Mouse (Mus musculus) MEL (cell line): Measurements from ENCODE around the gene Rundc3b. TPM values are rescaled to one million over a fixed set of nuclear protein-coding genes. Genes with fewer than 3 reads are reported as not detected.

Experiments
- DNase-seq: peaks from one replicate; pipeline ENCODE4 v3.0.0; 2011; ENCODE audit warnings: low read depth, low spot score
- H3K27ac ChIP-seq: 2 replicates; pipeline ENCODE4 v1.5.1; 2012; ENCODE audit warnings: low read depth, mild to moderate bottlenecking, control low read depth, low read length, moderate library complexity; ENCODE audit not compliant: control insufficient read depth
- H3K27me3 ChIP-seq, 2 experiments: fragments of 150-350 bp in 1 of 2; sonication (generic) in 1 of 2; 2 replicates each; pipeline ENCODE4 v1.6.1; 2012; ENCODE audit warnings: low read length in 2 of 2, mild to moderate bottlenecking in 2 of 2, improper control_type of control experiment in 1 of 2, moderate library complexity in 1 of 2; ENCODE audit not compliant: insufficient read depth in 2 of 2, control insufficient read depth in 1 of 2
- H3K36me3 ChIP-seq, 2 experiments: 2 replicates each; pipeline ENCODE4 v1.6.1; 2012 to 2014; ENCODE audit warnings: low read length in 2 of 2, improper control_type of control experiment in 1 of 2, inconsistent platforms in 1 of 2, mild to moderate bottlenecking in 1 of 2; ENCODE audit not compliant: insufficient read depth in 2 of 2, control insufficient read depth in 1 of 2
- H3K4me1 ChIP-seq, 2 experiments: fragments of 150-350 bp in 1 of 2; sonication (generic) in 1 of 2; 2 replicates each; pipeline ENCODE4 v1.6.1; 2012; ENCODE audit warnings: low read length in 2 of 2, improper control_type of control experiment in 1 of 2, mild to moderate bottlenecking in 1 of 2; ENCODE audit not compliant: insufficient read depth in 2 of 2, control insufficient read depth in 1 of 2
- H3K4me3 ChIP-seq, 2 experiments: fragments of 150-350 bp in 1 of 2; sonication (generic) in 1 of 2; 2 replicates each; pipeline ENCODE4 v1.5.1; 2012; ENCODE audit warnings: low read depth in 2 of 2, low read length in 2 of 2, mild to moderate bottlenecking in 2 of 2, moderate library complexity in 2 of 2, control low read depth in 1 of 2, improper control_type of control experiment in 1 of 2; ENCODE audit not compliant: control insufficient read depth in 1 of 2, insufficient read depth in 1 of 2
- H3K79me2 ChIP-seq: 2 replicates; pipeline ENCODE4 v1.6.1; 2012; ENCODE audit warnings: mild to moderate bottlenecking, low read length, moderate library complexity; ENCODE audit not compliant: control insufficient read depth, poor library complexity, insufficient read depth
- H3K9ac ChIP-seq: 2 replicates; pipeline ENCODE4 v1.6.1; 2012; ENCODE audit warnings: low read depth, mild to moderate bottlenecking, control low read depth, low read length, moderate library complexity; ENCODE audit not compliant: control insufficient read depth, poor library complexity, severe bottlenecking
- H3K9me3 ChIP-seq: fragments of 150-350 bp; sonication (generic); replicated peaks from 2 replicates; pipeline ENCODE4 v1.6.1; 2012; ENCODE audit warnings: mild to moderate bottlenecking, low read length, improper control_type of control experiment, moderate library complexity; ENCODE audit not compliant: insufficient read depth
- CHD2 ChIP-seq: IDR thresholded peaks from 2 replicates; pipeline ENCODE4 v1.6.1; 2011; ENCODE audit warnings: low read length, improper control_type of control experiment
- CTCF ChIP-seq, 3 experiments: IDR thresholded peaks in 2 of 3; conservative IDR thresholded peaks in 1 of 3; 2 replicates each; pipeline ENCODE4 v1.5.1; 2011 to 2012; ENCODE audit warnings: low read length in 3 of 3, low read depth in 2 of 3, mild to moderate bottlenecking in 2 of 3, improper control_type of control experiment in 1 of 3, inconsistent platforms in 1 of 3, mixed read lengths in 1 of 3, moderate library complexity in 1 of 3; ENCODE audit not compliant: control insufficient read depth in 1 of 3, insufficient read depth in 1 of 3, poor library complexity in 1 of 3, severe bottlenecking in 1 of 3
- E2F4 ChIP-seq: IDR thresholded peaks from 2 replicates; pipeline ENCODE4 v1.6.1; 2011; ENCODE audit warnings: low read depth, low read length, improper control_type of control experiment, borderline replicate concordance
- ELF1 ChIP-seq: IDR thresholded peaks from 2 replicates; pipeline ENCODE4 v1.6.1; 2014; ENCODE audit warnings: low read depth, mild to moderate bottlenecking, inconsistent platforms, low read length, improper control_type of control experiment, moderate library complexity
- GATA1 ChIP-seq: IDR thresholded peaks from 2 replicates; pipeline ENCODE4 v1.6.1; 2011; ENCODE audit warnings: low read depth, low read length, improper control_type of control experiment
- MAX ChIP-seq: IDR thresholded peaks from 2 replicates; pipeline ENCODE4 v1.6.1; 2011; ENCODE audit warnings: low read length, improper control_type of control experiment
- MEF2A ChIP-seq: IDR thresholded peaks from 2 replicates; pipeline ENCODE4 v1.6.1; 2014; ENCODE audit warnings: low read depth, mild to moderate bottlenecking, inconsistent platforms, low read length, improper control_type of control experiment; ENCODE audit not compliant: poor library complexity, insufficient replicate concordance, severe bottlenecking; ENCODE audit errors: extremely low read depth
- NELFE ChIP-seq: IDR thresholded peaks from 2 replicates; pipeline ENCODE4 v1.6.1; 2011; ENCODE audit warnings: low read depth, low read length, improper control_type of control experiment
- NRF1 ChIP-seq: IDR thresholded peaks from 2 replicates; pipeline ENCODE4 v1.6.1; 2014; ENCODE audit warnings: low read depth, mild to moderate bottlenecking, inconsistent platforms, low read length, improper control_type of control experiment, moderate library complexity; ENCODE audit not compliant: poor library complexity, insufficient read depth, severe bottlenecking
- SIN3A ChIP-seq: IDR thresholded peaks from 2 replicates; pipeline ENCODE4 v1.6.1; 2012; ENCODE audit warnings: low read length, improper control_type of control experiment, inconsistent platforms
- TAL1 ChIP-seq: IDR thresholded peaks from 2 replicates; pipeline ENCODE4 v1.6.1; 2012; ENCODE audit warnings: mild to moderate bottlenecking, inconsistent platforms, low read length, moderate library complexity, mixed read lengths
- USF1 ChIP-seq: IDR thresholded peaks from 2 replicates; pipeline ENCODE4 v1.6.1; 2014; ENCODE audit warnings: low read depth, mild to moderate bottlenecking, inconsistent platforms, low read length, improper control_type of control experiment, moderate library complexity
- USF2 ChIP-seq, 2 experiments: IDR thresholded peaks; 2 replicates each; pipeline ENCODE4 v1.6.1; 2011 to 2012; ENCODE audit warnings: improper control_type of control experiment in 2 of 2, low read length in 2 of 2, borderline replicate concordance in 1 of 2, inconsistent platforms in 1 of 2, low read depth in 1 of 2, mild to moderate bottlenecking in 1 of 2; ENCODE audit not compliant: insufficient read depth in 1 of 2
- ZKSCAN1 ChIP-seq: IDR thresholded peaks from 2 replicates; pipeline ENCODE4 v1.6.1; 2012; ENCODE audit warnings: low read depth, mild to moderate bottlenecking, inconsistent platforms, low read length, improper control_type of control experiment, moderate library complexity
- ZMIZ1 ChIP-seq: IDR thresholded peaks from 2 replicates; pipeline ENCODE4 v1.6.1; 2012; ENCODE audit warnings: low read depth, mild to moderate bottlenecking, inconsistent platforms, low read length, improper control_type of control experiment, moderate library complexity
- polyA plus RNA-seq, 2 experiments: library from polyadenylated mRNA; stranded (reverse) in 1 of 2; unstranded in 1 of 2; fragments of >175 nt in 1 of 2; fragments of >200 nt in 1 of 2; gene quantifications; 2 replicates each; pipeline versions ENCODE4 v1.2.1 to v1.2.4; 2012; ENCODE audit warnings: low replicate concordance in 2 of 2, low read depth in 1 of 2; ENCODE audit not compliant: insufficient read length in 2 of 2, insufficient read depth in 1 of 2, missing spikeins in 1 of 2
- total RNA-seq: library from RNA; depleted of rRNA; stranded (reverse); fragments of 300-350 nt; gene quantifications from 2 replicates; pipeline ENCODE4 v1.2.3, GENCODE M21; 2012

Rundc3b gene
- total and polyA plus RNA-seq, 3 experiments, result not detected

- Histone ChIP-seq H3K27ac (no peak within 1 kb of the TSS), H3K4me1 (no peaks in the 10 kb centered on the region), H3K27me3 (no peaks in the 10 kb centered on the region), H3K4me3 (no peak within 1 kb of the TSS), H3K9ac (no peak within 1 kb of the TSS), H3K36me3 (no peaks in the 10 kb centered on the region), H3K9me3 (no peaks in the 10 kb centered on the region), H3K79me2 (no peaks in the 10 kb centered on the region)
- TF ChIP-seq MEF2A, result no peak
- TF ChIP-seq USF1, result no peak
- no peak for TF ChIP-seq TAL1
- TF ChIP-seq NELFE, result no peak
- no peak for TF ChIP-seq SIN3A
- TF ChIP-seq ZKSCAN1, result no peak
- no peak for TF ChIP-seq E2F4
- TF ChIP-seq GATA1, result no peak
- TF ChIP-seq USF2 (IDR thresholded peaks at IDR 0.05; ENCODE audit: borderline replicate concordance in 1 of 2, insufficient read depth in 1 of 2, low read depth in 1 of 2, low read length in 2 of 2), result no peak
- no peak for TF ChIP-seq NRF1
- TF ChIP-seq ELF1, result no peak
- TF ChIP-seq MAX, result no peak
- no peak for TF ChIP-seq CHD2
- no peak for TF ChIP-seq CTCF (IDR thresholded peaks at IDR 0.05 in 2 of 3, conservative IDR thresholded peaks at IDR 0.05 in 1 of 3; ENCODE audit: control insufficient read depth in 1 of 3, insufficient read depth in 1 of 3, low read depth in 2 of 3, low read length in 3 of 3, poor library complexity in 1 of 3, severe bottlenecking in 1 of 3)
- no peak for TF ChIP-seq ZMIZ1
- no peak for DNase-seq
Observed at GRCm38 (mm10) chr5:8659911-8660737, 37.4 kb upstream of the Rundc3b start, which contains the start of gene Abcb1a. Gene Abcb1a (plus strand): TSS chr5:8660077.

DNA sequence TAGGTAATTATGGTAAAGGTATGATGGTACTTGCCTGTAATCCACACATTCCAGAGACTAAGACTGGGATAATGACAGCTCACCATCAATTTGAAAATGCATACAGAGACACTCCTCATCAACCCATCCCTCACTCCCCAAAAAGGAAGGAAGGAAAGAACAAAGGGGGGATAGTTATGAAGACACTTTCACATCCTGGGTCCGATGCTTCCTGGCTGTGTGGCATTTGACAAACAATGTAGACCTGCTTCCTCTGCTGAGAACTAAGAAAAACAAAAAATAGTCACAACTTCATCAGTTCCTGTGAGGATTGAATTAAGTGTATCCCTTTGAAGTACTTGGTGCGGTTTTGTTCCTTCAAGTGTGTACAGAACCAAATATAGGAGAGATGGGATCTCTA is 29.3 kb upstream of the Rundc3b start:
- H3K4me1 ChIP-seq, result no peaks in the 10 kb centered on the region
- TF ChIP-seq MAX (no peak), GATA1 (no peak), ZKSCAN1 (no peak), NRF1 (no peak)
- no peak overlapping the region for H3K27ac ChIP-seq
- H3K27me3 ChIP-seq, result no peaks in the 10 kb centered on the region
- H3K9me3 ChIP-seq, result no peaks in the 10 kb centered on the region
- no peak overlapping the region for H3K9ac ChIP-seq
- no peak overlapping the region for H3K4me3 ChIP-seq
- no peak for DNase-seq
- no peaks in the 10 kb centered on the region for H3K36me3 ChIP-seq
- no peaks in the 10 kb centered on the region for H3K79me2 ChIP-seq
